Mouse (Mus musculus) stomach, embryonic 14.5 days (tissue): ENCODE results near the gene Ust. TPM values are rescaled to one million over a fixed set of nuclear protein-coding genes. Genes with fewer than 3 reads are reported as not detected.

Experiments used
- ATAC-seq: fragments of 200-750 bp; cut with Nextera tagmentation; 2 replicates; pipeline ENCODE4 v1.8.0; 2017; ENCODE audit warnings: low read depth, moderate TSS enrichment; ENCODE audit not compliant: insufficient number of reproducible peaks, insufficient read depth, low FRiP score
- H3K27ac ChIP-seq: fragments of 300-500 bp; sonication (generic); 2 replicates; pipeline ENCODE4 v1.5.1; 2014; ENCODE audit warnings: mild to moderate bottlenecking, low read length, moderate library complexity, mixed read lengths
- H3K27me3 ChIP-seq: fragments of 300-500 bp; sonication (generic); 2 replicates; pipeline ENCODE4 v1.6.1; 2014; ENCODE audit warnings: low read length, control low read depth, mixed read lengths; ENCODE audit not compliant: control insufficient read depth, insufficient read depth
- H3K36me3 ChIP-seq: fragments of 300-500 bp; sonication (generic); 2 replicates; pipeline ENCODE4 v1.6.1; 2014; ENCODE audit warnings: mild to moderate bottlenecking, control low read depth, low read length, moderate library complexity, mixed read lengths; ENCODE audit not compliant: control insufficient read depth, insufficient read depth
- H3K4me1 ChIP-seq: fragments of 300-500 bp; sonication (generic); 2 replicates; pipeline ENCODE4 v1.6.1; 2014; ENCODE audit warnings: low read length, control low read depth, mixed read lengths; ENCODE audit not compliant: control insufficient read depth, insufficient read depth
- H3K4me2 ChIP-seq: fragments of 300-500 bp; sonication (generic); replicated peaks from 2 replicates; pipeline ENCODE4 v1.6.1; 2014; ENCODE audit warnings: low read depth, low read length, control low read depth
- H3K4me3 ChIP-seq: fragments of 300-500 bp; sonication (generic); 2 replicates; pipeline ENCODE4 v1.5.1; 2014; ENCODE audit warnings: low read depth, low read length, control low read depth
- H3K9ac ChIP-seq: fragments of 300-500 bp; sonication (generic); replicated peaks from 2 replicates; pipeline ENCODE4 v1.6.1; 2014; ENCODE audit warnings: low read depth, mild to moderate bottlenecking, control low read depth, low read length, moderate library complexity, mixed read lengths
- H3K9me3 ChIP-seq: fragments of 300-500 bp; sonication (generic); 2 replicates; pipeline ENCODE4 v1.6.1; 2016; ENCODE audit warnings: low read depth, low read length, control low read depth; ENCODE audit not compliant: control insufficient read depth
- WGBS: fragments of 180-500 bp; shearing (Covaris S2); extraction: QIAGEN DNeasy Blood & Tissue Kit; methylation state at CpG from one replicate; pipeline ENCODE4 v1.1.7; 2014; 5-methylcytosine and 5-hydroxymethylcytosine counted together
- polyA plus RNA-seq: library from polyadenylated mRNA; unstranded; fragments of >200 nt; fragmentation: Nextera tagmentation; extraction: Ambion mirVana; gene quantifications from 2 replicates; pipeline ENCODE4 v1.2.1, GENCODE M21; 2014

The Ust gene
- polyA plus RNA-seq, 1 experiment from 2014 or later: 6.3 TPM

DNA sequence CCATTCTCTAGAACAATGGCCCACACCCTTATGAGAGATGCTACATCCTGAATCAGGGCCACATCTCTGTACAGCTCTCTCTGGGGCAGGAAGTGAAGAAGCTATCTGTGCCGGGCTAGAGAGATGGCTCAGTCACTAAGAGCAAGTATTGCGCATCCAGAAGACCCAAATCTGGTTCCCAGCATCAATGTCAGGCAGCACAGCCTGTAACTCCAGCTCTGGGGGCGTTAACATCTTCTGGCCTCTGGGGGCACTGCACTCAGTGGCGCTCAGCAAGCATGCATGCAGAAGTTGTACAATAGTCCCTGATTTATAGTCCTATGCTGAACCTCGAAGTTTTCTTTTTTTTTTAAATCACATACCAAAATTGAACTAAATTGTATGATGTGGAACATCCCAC is 341.0 kb downstream of the Ust start:
- no peak overlapping the region for H3K4me2 ChIP-seq

DNA sequence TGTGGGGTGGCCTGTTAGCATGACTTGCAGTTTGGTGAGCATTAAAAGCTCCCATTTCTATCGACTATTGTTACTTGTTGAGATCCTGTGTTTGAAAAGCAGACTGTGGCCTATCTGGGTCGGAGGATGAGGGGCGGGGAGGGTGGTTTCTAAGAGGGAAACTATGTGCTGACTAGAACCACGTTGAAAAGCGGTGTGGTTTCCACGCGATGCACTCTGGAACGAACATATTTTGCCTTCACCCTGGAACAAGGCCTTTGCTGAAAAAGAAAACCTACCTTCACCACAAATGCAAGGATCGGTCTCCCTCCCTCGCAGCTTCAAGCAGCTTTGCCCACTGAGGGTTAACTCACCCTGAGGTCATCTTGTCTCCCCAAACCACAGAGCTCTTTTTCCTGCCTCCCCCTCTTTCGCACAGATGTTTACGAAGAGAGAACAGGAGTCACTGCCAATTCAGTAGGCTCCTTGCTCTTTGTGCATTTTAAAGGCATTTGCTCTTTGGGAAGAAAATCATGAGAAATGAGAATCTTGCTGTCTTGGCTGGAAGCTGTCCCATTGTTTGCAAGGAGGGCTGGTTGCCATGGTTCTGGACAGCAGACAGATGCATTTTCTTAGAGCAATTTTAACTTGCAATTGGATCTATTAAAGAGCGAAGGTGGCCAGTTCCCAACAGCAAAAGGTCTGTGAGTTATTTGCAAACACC is 342.1 kb downstream of the Ust start:
- WGBS: 46% methylated on average over 13 of the region's 13 CpGs
- H3K4me3 ChIP-seq: no peak overlapping the region
- H3K9ac ChIP-seq: no peak overlapping the region
- H3K36me3 ChIP-seq: no peaks in the 10 kb centered on the region
- no peak for ATAC-seq
- H3K9me3 ChIP-seq: no peaks in the 10 kb centered on the region
- no peak overlapping the region for H3K4me2 ChIP-seq
- H3K27ac ChIP-seq: no peak overlapping the region; the same call in 1 of the 2 replicates
- H3K4me1 ChIP-seq: peaks cover 7% of the 10 kb centered on the region
- H3K27me3 ChIP-seq: no peaks in the 10 kb centered on the region

More for the DNA sequence above, 341.0 kb downstream of the Ust start:
- no peak overlapping the region for H3K27ac ChIP-seq
- 73% methylated on average over 5 of the region's 5 CpGs for WGBS
- H3K9me3 ChIP-seq: no peaks in the 10 kb centered on the region
- peaks cover 9% of the 10 kb centered on the region for H3K4me1 ChIP-seq
- no peaks in the 10 kb centered on the region for H3K36me3 ChIP-seq
- ATAC-seq: no peak
- no peak overlapping the region for H3K9ac ChIP-seq
- H3K4me3 ChIP-seq: no peak overlapping the region
- no peaks in the 10 kb centered on the region for H3K27me3 ChIP-seq

DNA sequence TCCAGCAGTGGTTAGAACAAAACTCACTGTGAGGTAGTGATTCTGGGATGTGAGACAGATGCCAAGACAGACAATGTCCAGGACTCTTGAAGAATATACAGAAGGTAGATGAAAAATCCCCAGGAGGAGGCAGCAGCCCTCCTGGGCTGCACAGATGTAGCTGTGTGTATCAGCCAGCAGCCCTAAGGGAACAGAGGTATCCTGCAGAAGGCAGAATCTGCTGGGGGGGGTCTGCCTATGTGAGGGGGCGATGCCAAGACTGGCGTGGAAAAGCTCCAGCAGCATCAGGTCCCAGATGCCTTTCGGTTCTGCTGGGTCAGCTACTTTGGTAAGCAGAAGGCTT is 342.6 kb downstream of the Ust start:
- no peaks in the 10 kb centered on the region for H3K36me3 ChIP-seq
- WGBS: 79% methylated on average over 3 of the region's 3 CpGs
- no peak overlapping the region for H3K4me2 ChIP-seq
- H3K27ac ChIP-seq: no peak overlapping the region
- ATAC-seq: no peak
- H3K4me1 ChIP-seq: peaks cover 6% of the 10 kb centered on the region
- H3K27me3 ChIP-seq: no peaks in the 10 kb centered on the region
- H3K9me3 ChIP-seq: no peaks in the 10 kb centered on the region
- no peak overlapping the region for H3K9ac ChIP-seq
- no peak overlapping the region for H3K4me3 ChIP-seq

DNA sequence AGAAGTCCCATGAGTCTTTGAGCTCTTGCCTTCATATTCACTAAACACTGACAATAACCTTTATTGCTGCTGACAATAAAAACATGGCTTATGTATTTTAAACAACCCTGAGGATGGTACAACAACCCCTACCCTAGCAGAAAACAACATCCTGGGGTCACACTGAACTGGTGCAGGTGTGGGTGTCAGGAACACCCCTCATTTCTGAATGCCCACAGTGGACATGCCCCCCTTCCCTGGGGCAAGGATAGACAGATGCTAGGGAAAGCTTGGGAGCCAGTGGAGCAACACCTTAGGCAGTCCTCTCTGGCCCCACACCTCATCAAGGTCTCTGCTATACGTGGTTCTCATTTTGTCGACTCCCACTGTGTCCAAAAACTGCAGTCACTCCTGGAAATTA is 343.9 kb downstream of the Ust start:
- WGBS: 80% methylated on average over 2 of the region's 2 CpGs
- no peak overlapping the region for H3K4me2 ChIP-seq

DNA sequence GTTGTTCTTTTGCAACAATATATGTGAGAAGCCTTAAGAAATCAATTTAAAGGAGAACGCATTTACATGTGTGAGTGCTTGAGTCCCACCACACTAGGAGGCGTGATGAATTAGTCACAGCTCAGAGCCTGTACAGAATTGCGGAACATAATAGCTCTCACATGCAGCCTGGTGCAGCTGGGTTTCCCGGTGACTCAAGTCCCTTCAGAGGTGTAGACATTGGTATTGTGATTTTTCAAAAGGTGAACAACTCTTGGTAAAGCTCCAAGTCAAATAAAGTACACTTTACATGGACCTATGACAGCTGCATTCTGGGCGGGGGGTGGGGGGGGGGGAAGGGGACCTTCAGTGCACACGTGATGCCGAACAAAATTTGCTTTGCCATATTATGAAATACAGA is 344.4 kb downstream of the Ust start:
- WGBS: 75% methylated on average over 7 of the region's 7 CpGs
- Histone ChIP-seq H3K36me3 (no peaks in the 10 kb centered on the region), H3K27ac (no peak overlapping the region), H3K4me1 (peaks cover 6% of the 10 kb centered on the region), H3K9me3 (no peaks in the 10 kb centered on the region), H3K27me3 (no peaks in the 10 kb centered on the region), H3K4me3 (no peak overlapping the region), H3K9ac (no peak overlapping the region), H3K4me2 (no peak overlapping the region)
- ATAC-seq: no peak

More for the DNA sequence above, 343.9 kb downstream of the Ust start:
- Histone ChIP-seq H3K4me3 (no peak overlapping the region), H3K27me3 (no peaks in the 10 kb centered on the region), H3K27ac (no peak overlapping the region), H3K36me3 (no peaks in the 10 kb centered on the region), H3K4me1 (peaks cover 6% of the 10 kb centered on the region), H3K9me3 (no peaks in the 10 kb centered on the region), H3K9ac (no peak overlapping the region)
- ATAC-seq: no peak

DNA sequence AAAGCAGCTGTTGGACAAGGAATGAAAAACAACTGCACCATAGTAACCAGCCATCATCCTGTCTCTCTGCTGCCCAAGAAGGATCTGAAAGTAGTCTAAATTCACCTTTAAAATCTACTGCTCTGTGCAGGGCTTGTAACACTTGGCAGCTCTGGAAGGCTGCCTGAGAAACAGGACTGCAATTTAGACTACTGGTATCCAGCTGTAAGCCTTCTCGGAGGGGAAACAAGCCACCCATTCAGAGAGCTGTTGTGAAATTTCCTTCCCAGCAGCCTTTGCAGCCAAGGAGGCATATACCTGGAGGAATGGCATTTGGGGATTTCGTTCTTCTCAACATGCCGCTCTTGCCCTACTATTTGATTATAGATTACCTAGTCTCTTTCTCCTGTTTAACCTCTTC is 345.6 kb downstream of the Ust start:
- no peak overlapping the region for H3K4me2 ChIP-seq
- peaks cover 6% of the 10 kb centered on the region for H3K4me1 ChIP-seq
- H3K27me3 ChIP-seq: no peaks in the 10 kb centered on the region
- no peak overlapping the region for H3K27ac ChIP-seq
- 38% methylated on average over 3 of the region's 3 CpGs for WGBS
- no peak for ATAC-seq
- no peaks in the 10 kb centered on the region for H3K36me3 ChIP-seq
- H3K9me3 ChIP-seq: no peaks in the 10 kb centered on the region; the same call in 1 of the 2 replicates
- no peak overlapping the region for H3K9ac ChIP-seq
- no peak overlapping the region for H3K4me3 ChIP-seq

DNA sequence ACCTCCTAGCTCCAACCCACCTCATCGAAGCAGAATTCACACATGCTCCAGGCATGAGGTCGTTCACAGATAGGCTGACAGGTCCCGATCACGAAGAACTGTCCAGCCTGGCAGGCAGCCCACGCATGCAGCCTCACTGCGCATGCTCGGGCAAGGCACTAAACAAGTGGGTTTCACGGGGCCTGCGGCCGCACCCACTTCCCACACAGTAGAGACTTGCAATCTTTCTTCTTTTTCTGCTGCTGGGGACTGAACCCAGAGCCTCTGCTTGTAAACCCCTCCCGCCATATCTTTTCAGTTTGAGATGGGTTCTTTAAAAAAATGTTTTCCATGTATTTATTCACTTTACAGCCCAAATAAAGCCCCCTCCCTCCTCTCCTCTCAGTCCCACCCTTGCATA is 347.1 kb downstream of the Ust start:
- no peak for ATAC-seq
- no peak overlapping the region for H3K4me2 ChIP-seq
- no peak overlapping the region for H3K9ac ChIP-seq
- H3K4me1 ChIP-seq: peaks cover 3% of the 10 kb centered on the region
- no peaks in the 10 kb centered on the region for H3K27me3 ChIP-seq
- 83% methylated on average over 11 of the region's 11 CpGs for WGBS
- H3K27ac ChIP-seq: no peak overlapping the region
- no peak overlapping the region for H3K4me3 ChIP-seq
- H3K36me3 ChIP-seq: no peaks in the 10 kb centered on the region
- no peaks in the 10 kb centered on the region; the same call in 1 of the 2 replicates for H3K9me3 ChIP-seq
